In genomic region chr1:42539066-42539539, GRCm38 (mm10) we compare ENCODE assay signal across 8 mouse cellular contexts.
DNase-seq lines count a peak whose midpoint lies in the region; ATAC-seq lines count a peak whose summit lies in the region.

No protein-coding gene starts in this region.

- 36% methylated on average over 18 of the region's 18 CpGs for WGBS in lung, embryonic 16.5 days
- WGBS in liver, embryonic 11.5 days = 71% methylated on average over 18 of the region's 18 CpGs

- no peaks in the 10 kb centered on the region for H3K9me3 ChIP-seq in lung, embryonic 16.5 days (ENCODE audit: control insufficient read depth, low read length)
- H3K9me3 ChIP-seq in liver, embryonic 11.5 days (ENCODE audit: control insufficient read depth, low read length) = no peaks in the 10 kb centered on the region

- no peak for DNase-seq in lung, postnatal 14 days
- DNase-seq in frontal cortex, postnatal 14 days (ENCODE audit: low spot score in 2 of 2) = peak; percentile 14 to 24
- DNase-seq in left cerebral cortex, postnatal 10 days (ENCODE audit: extremely low spot score in 1 of 2, low spot score in 2 of 2) = peak; percentile 27 to 53
- peak; percentile 35 for DNase-seq in right cerebral cortex, postnatal 25 days
- no peak for DNase-seq in liver, embryonic 11.5 days (ENCODE audit: low spot score)
- DNase-seq in thymus, adult 18-20 months = no peak
- DNase-seq in lung, postnatal 10 days = no peak

- no peak overlapping the region for H3K9ac ChIP-seq in lung, embryonic 16.5 days (ENCODE audit: low read length)
- H3K9ac ChIP-seq in liver, embryonic 11.5 days (ENCODE audit: low read depth, low read length) = no peak overlapping the region

- H3K4me1 ChIP-seq in lung, embryonic 16.5 days (replicated peaks; ENCODE audit: control insufficient read depth, insufficient read depth, low read length) = no peaks in the 10 kb centered on the region
- no peaks in the 10 kb centered on the region for H3K4me1 ChIP-seq in liver, embryonic 11.5 days (replicated peaks; ENCODE audit: control insufficient read depth, insufficient read depth, low read length)

- no peak for ATAC-seq in lung, embryonic 16.5 days (ENCODE audit: low read depth)
- ATAC-seq in liver, embryonic 11.5 days (replicated peaks; ENCODE audit: low FRiP score) = no peak

- H3K4me2 ChIP-seq in lung, embryonic 16.5 days (ENCODE audit: low read depth, low read length) = peak overlapping the region; percentile 45
- no peak overlapping the region for H3K4me2 ChIP-seq in liver, embryonic 11.5 days

- H3K27me3 ChIP-seq in lung, embryonic 16.5 days (ENCODE audit: control insufficient read depth, insufficient read depth, low read depth, low read length) = no peaks in the 10 kb centered on the region
- no peaks in the 10 kb centered on the region for H3K27me3 ChIP-seq in liver, embryonic 11.5 days (replicated peaks; ENCODE audit: control insufficient read depth, insufficient read depth, low read length)

- intact Hi-C loops in left cerebral cortex, postnatal 10 days (cut with DNase I) = no loop called here

- H3K36me3 ChIP-seq in lung, embryonic 16.5 days (ENCODE audit: control insufficient read depth, insufficient read depth, low read length) = no peaks in the 10 kb centered on the region
- no peaks in the 10 kb centered on the region for H3K36me3 ChIP-seq in liver, embryonic 11.5 days (ENCODE audit: control insufficient read depth, insufficient read depth, low read length)

- H3K27ac ChIP-seq in lung, embryonic 16.5 days (ENCODE audit: low read length) = no peak overlapping the region
- no peak overlapping the region for H3K27ac ChIP-seq in liver, embryonic 11.5 days (ENCODE audit: low read depth, low read length)

- no peak overlapping the region for H3K4me3 ChIP-seq in lung, embryonic 16.5 days (ENCODE audit: low read length)
- H3K4me3 ChIP-seq in liver, embryonic 11.5 days (ENCODE audit: low read depth, low read length) = no peak overlapping the region

Comparison
In these comparisons a context has a peak if more than half of its experiments do, and no peak if none do; other contexts are left out.
1. DNase-seq: peak in frontal cortex, postnatal 14 days (2 of 2), left cerebral cortex, postnatal 10 days (2 of 2) and right cerebral cortex, postnatal 25 days (single experiment); none in lung, postnatal 14 days (single experiment), liver, embryonic 11.5 days (single experiment), thymus, adult 18-20 months (0 of 2) and lung, postnatal 10 days (single experiment).